Mouse (Mus musculus) midbrain, embryonic 14.5 days (tissue): Measurements from ENCODE around the gene Ppm1n. TPM values are rescaled to one million over a fixed set of nuclear protein-coding genes. Genes with fewer than 3 reads are reported as not detected.
"Not testable (repeated sequence)": the region's sequence is repeated elsewhere in the genome, so short reads cannot be mapped to it uniquely, and the experiment has no call there.

Source experiments
- ATAC-seq: fragments of 200-750 bp; cut with Nextera tagmentation; 2 replicates; pipeline ENCODE4 v1.8.0; 2017; ENCODE audit warnings: moderate number of reproducible peaks, moderate library complexity; ENCODE audit not compliant: low FRiP score, low TSS enrichment
- DNase-seq: peaks from one replicate; pipeline ENCODE4 v3.0.0-alpha.2; 2015
- H3K27ac ChIP-seq: fragments of 300-500 bp; sonication (generic); replicated peaks from 2 replicates; pipeline ENCODE4 v1.5.1; 2014; ENCODE audit warnings: mild to moderate bottlenecking, low read depth, low read length, moderate library complexity
- H3K27me3 ChIP-seq: fragments of 300-500 bp; sonication (generic); 2 replicates; pipeline ENCODE4 v1.6.1; 2014; ENCODE audit warnings: low read length, control low read depth, mixed read lengths; ENCODE audit not compliant: control insufficient read depth, insufficient read depth
- H3K36me3 ChIP-seq: fragments of 300-500 bp; sonication (generic); 2 replicates; pipeline ENCODE4 v1.6.1; 2014; ENCODE audit warnings: low read length, control low read depth; ENCODE audit not compliant: control insufficient read depth, insufficient read depth
- H3K4me1 ChIP-seq: fragments of 300-500 bp; sonication (generic); 2 replicates; pipeline ENCODE4 v1.6.1; 2014; ENCODE audit warnings: mild to moderate bottlenecking, antibody characterized with exemption, low read length, control low read depth; ENCODE audit not compliant: control insufficient read depth, insufficient read depth
- H3K4me2 ChIP-seq: fragments of 300-500 bp; sonication (generic); 2 replicates; pipeline ENCODE4 v1.6.1; 2014; ENCODE audit warnings: mild to moderate bottlenecking, low read length, moderate library complexity
- H3K4me3 ChIP-seq: fragments of 300-500 bp; sonication (generic); replicated peaks from 2 replicates; pipeline ENCODE4 v1.5.1; 2014; ENCODE audit warnings: low read depth, low read length
- H3K9ac ChIP-seq: fragments of 300-500 bp; sonication (generic); replicated peaks from 2 replicates; pipeline ENCODE4 v1.6.1; 2014; ENCODE audit warnings: mild to moderate bottlenecking, low read length, moderate library complexity
- H3K9me3 ChIP-seq: fragments of 300-500 bp; sonication (generic); 2 replicates; pipeline ENCODE4 v1.6.1; 2016; ENCODE audit warnings: low read length, control low read depth, mixed read lengths; ENCODE audit not compliant: control insufficient read depth
- WGBS: fragments of 180-500 bp; shearing (Covaris S2); extraction: QIAGEN DNeasy Blood & Tissue Kit; methylation state at CpG from one replicate; pipeline ENCODE4 v1.1.7; 2014; 5-methylcytosine and 5-hydroxymethylcytosine counted together
- polyA plus RNA-seq: library from polyadenylated mRNA; unstranded; fragments of >200 nt; fragmentation: Nextera tagmentation; extraction: Ambion mirVana; gene quantifications from 2 replicates; pipeline ENCODE4 v1.2.1, GENCODE M21; 2014

Ppm1n gene
- polyA plus RNA-seq, 1 experiment from 2014 or later: 0.62 TPM

DNA sequence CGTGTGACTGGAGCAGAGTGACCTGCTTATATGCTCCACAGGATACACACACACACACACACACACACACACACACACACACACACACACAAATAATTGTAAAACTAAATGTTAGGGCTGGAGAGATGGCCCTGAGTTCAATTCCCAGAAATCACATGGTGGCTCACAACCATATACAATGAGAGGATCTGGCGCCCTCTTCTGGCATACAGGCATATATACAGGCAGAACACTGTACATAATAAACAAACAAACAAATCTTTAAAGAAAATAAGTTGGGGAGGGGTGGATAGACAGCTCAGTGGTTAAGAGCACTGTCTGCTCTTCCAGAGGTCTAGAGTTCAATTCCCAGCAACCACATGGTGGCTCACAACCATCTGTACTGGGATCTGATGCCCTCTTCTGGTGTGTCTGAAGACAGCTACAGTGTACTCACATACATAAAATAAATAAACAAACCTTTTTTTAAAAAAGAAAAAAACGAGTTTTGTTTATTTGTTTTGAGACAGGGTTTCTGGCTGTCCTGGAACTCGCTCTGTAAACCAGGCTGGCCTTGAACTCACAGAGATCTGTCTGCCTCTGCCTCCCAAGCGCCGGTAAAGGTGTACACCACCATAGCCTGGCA lies 1.9 kb upstream of the Ppm1n start:
- ATAC-seq, H3K36me3 ChIP-seq, H3K9me3 ChIP-seq, H3K9ac ChIP-seq: not testable (repeated sequence)
- Histone ChIP-seq H3K4me1 (peaks cover 16% of the 10 kb centered on the region), H3K27ac (0 out of 2 replicates have a peak overlapping the region, but pooled peaks have one; percentile 96), H3K4me3 (peak overlapping the region; percentile 94), H3K27me3 (peaks cover 40% of the 10 kb centered on the region), H3K4me2 (peak overlapping the region; percentile 83)
- peak; percentile 66 for DNase-seq
- 40% methylated on average over 6 of the region's 6 CpGs for WGBS

DNA sequence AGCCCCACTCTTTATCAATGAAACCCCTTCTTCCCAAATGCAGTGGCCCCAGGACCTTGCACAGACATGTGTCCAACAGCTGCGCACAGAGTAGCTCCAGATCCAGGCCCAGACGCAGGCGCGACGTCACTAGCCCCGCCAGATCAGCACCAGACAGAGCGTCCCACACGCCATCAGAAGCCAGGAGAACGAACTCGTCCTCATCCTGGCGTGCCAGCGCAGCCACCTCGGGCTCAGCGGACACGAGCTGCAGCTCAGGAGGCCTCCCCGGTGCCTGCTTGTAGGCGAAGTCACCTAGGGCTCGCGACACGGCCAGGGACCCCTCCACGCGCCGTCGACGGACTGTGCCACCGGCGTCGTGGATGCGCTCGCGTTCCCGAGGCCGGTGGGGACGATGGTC lies 812 bp downstream of the Ppm1n start:
- DNase-seq: no peak

GRCm38 (mm10) chr7:19276253-19276652 lies 3.6 kb downstream of the Ppm1n start:
- no peaks in the 10 kb centered on the region for H3K4me1 ChIP-seq
- ATAC-seq (no peak), DNase-seq (no peak)
- no peak overlapping the region for H3K4me2 ChIP-seq
- no peaks in the 10 kb centered on the region for H3K36me3 ChIP-seq
- peaks cover 37% of the 10 kb centered on the region for H3K27me3 ChIP-seq
- H3K4me3 ChIP-seq: no peak overlapping the region
- 53% methylated on average over 4 of the region's 4 CpGs for WGBS
- H3K9ac ChIP-seq: no peak overlapping the region
- no peaks in the 10 kb centered on the region for H3K9me3 ChIP-seq
- H3K27ac ChIP-seq: no peak overlapping the region

More for the DNA sequence above, 812 bp downstream of the Ppm1n start:
- ATAC-seq: no peak
- no peaks in the 10 kb centered on the region for H3K9me3 ChIP-seq
- peak overlapping the region; percentile 28 for H3K4me3 ChIP-seq
- H3K27ac ChIP-seq: no peak overlapping the region
- peaks cover 7% of the 10 kb centered on the region for H3K4me1 ChIP-seq
- H3K9ac ChIP-seq: 0 out of 2 replicates have a peak overlapping the region, but pooled peaks have one; percentile 2
- H3K36me3 ChIP-seq: no peaks in the 10 kb centered on the region
- H3K4me2 ChIP-seq: peak overlapping the region; percentile 46
- WGBS: 3% methylated on average over 34 of the region's 34 CpGs
- H3K27me3 ChIP-seq: peaks cover 40% of the 10 kb centered on the region

- Histone ChIP-seq H3K9ac (peak overlapping the region; percentile 82), H3K4me2 (peak overlapping the region; percentile 90), H3K27ac (peak overlapping the region; percentile 75), H3K36me3 (peaks cover 2% of the 10 kb centered on the region; the same call in 1 of the 2 replicates), H3K9me3 (no peaks in the 10 kb centered on the region), H3K4me1 (peaks cover 16% of the 10 kb centered on the region), H3K27me3 (no peaks in the 10 kb centered on the region), H3K4me3 (peak overlapping the region; percentile 94)
- DNase-seq (peak; percentile 82), ATAC-seq (peak; percentile 73)
- 1% methylated on average over 36 of the region's 36 CpGs for WGBS
Observed at GRCm38 (mm10) chr7:19272173-19272764, 7.6 kb downstream of the Ppm1n start.

GRCm38 (mm10) chr7:19271238-19272172 lies 8.4 kb downstream of the Ppm1n start, which contains the start of gene Vasp:
Gene Vasp, minus strand, starts transcription at chr7:19271817.
- peak within 1 kb of the TSS; percentile 82 for H3K9ac ChIP-seq
- no peaks in the 10 kb centered on the region for H3K27me3 ChIP-seq
- H3K36me3 ChIP-seq: peaks cover 2% of the 10 kb centered on the region; the same call in 1 of the 2 replicates
- ATAC-seq (peak; percentile 72), DNase-seq (peak; percentile 94)
- H3K4me2 ChIP-seq: peak within 1 kb of the TSS; percentile 90
- peaks cover 16% of the 10 kb centered on the region for H3K4me1 ChIP-seq
- H3K9me3 ChIP-seq: no peaks in the 10 kb centered on the region
- WGBS: under 1% methylated on average over 62 of the region's 62 CpGs
- peak within 1 kb of the TSS; percentile 75 for H3K27ac ChIP-seq
- H3K4me3 ChIP-seq: peak within 1 kb of the TSS; percentile 94

- DNase-seq (no peak), ATAC-seq (no peak)
- Histone ChIP-seq H3K9me3 (no peaks in the 10 kb centered on the region), H3K36me3 (peaks cover 3% of the 10 kb centered on the region; the same call in 1 of the 2 replicates), H3K9ac (peak overlapping the region; percentile 82), H3K4me1 (peaks cover 16% of the 10 kb centered on the region), H3K4me3 (peak overlapping the region; percentile 94), H3K4me2 (peak overlapping the region; percentile 90), H3K27ac (0 out of 2 replicates have a peak overlapping the region, but pooled peaks have one; percentile 4), H3K27me3 (no peaks in the 10 kb centered on the region)
- under 1% methylated on average over 21 of the region's 21 CpGs for WGBS
Observed at GRCm38 (mm10) chr7:19270509-19271237, 9.2 kb downstream of the Ppm1n start.

GRCm38 (mm10) chr7:19269721-19270441 lies 10.0 kb downstream of the Ppm1n start:
- Histone ChIP-seq H3K4me1 (peaks cover 16% of the 10 kb centered on the region), H3K4me3 (peak overlapping the region; percentile 94), H3K9ac (peak overlapping the region; percentile 82), H3K27me3 (no peaks in the 10 kb centered on the region), H3K4me2 (peak overlapping the region; percentile 90), H3K27ac (no peak overlapping the region), H3K9me3 (no peaks in the 10 kb centered on the region), H3K36me3 (peaks cover 7% of the 10 kb centered on the region)
- no peak for ATAC-seq
- WGBS: 2% methylated on average over 19 of the region's 19 CpGs
- peak; percentile 36 for DNase-seq
